Mouse (Mus musculus) embryonic fibroblast, embryonic 13.5 days (primary cell): Measurements from ENCODE around the gene Minpp1.
A peak's percentile ranks its signal among the peaks of the same experiment; 100 is the strongest.

Experiments
- CTCF ChIP-seq: IDR thresholded peaks from 2 replicates; pipeline ENCODE4 v1.5.1; 2011; ENCODE audit warnings: mild to moderate bottlenecking, control low read depth, low read length, moderate library complexity, borderline replicate concordance; ENCODE audit not compliant: insufficient read depth
- POLR2A ChIP-seq: IDR thresholded peaks from 2 replicates; pipeline ENCODE4 v1.6.1; 2011; ENCODE audit warnings: low read depth, mild to moderate bottlenecking, control low read depth, low read length, moderate library complexity

DNA sequence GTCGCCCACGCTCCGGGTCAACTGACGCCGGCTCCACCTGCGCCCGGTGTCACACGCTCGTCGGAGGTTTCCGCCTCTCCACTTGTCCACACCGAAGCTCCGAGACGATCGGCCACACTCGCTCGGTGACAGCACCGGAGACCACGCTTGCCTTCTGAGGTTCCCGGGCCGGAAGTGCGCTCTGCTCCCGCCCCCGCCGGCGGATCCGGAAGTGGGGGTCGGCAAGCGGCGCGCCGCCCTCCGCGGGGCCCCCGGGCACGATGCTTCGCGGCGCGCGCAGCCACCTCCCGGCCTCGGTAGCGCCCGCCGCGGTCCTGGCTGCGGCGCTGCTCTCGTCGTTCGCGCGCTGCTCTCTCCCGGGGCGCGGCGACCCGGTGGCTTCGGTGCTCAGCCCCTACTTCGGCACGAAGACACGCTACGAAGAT, at the start of gene Minpp1:
- TF ChIP-seq POLR2A, result peak; percentile 78
- no peak for TF ChIP-seq CTCF
